Mouse (Mus musculus) liver, embryonic 12.5 days (tissue): ENCODE data around the gene Babam2. TPM values are rescaled to one million over a fixed set of nuclear protein-coding genes. Genes with fewer than 3 reads are reported as not detected.

ENCODE experiments used
- ATAC-seq: fragments of 200-750 bp; cut with Nextera tagmentation; 2 replicates; pipeline ENCODE4 v1.8.0; 2017; ENCODE audit warnings: moderate number of reproducible peaks, mild to moderate bottlenecking, moderate library complexity
- H3K27ac ChIP-seq: fragments of 300-500 bp; sonication (generic); 2 replicates; pipeline ENCODE4 v1.5.1; 2016; ENCODE audit warnings: mild to moderate bottlenecking
- H3K27me3 ChIP-seq: fragments of 300-500 bp; sonication (generic); replicated peaks from 2 replicates; pipeline ENCODE4 v1.6.1; 2016; ENCODE audit warnings: mild to moderate bottlenecking, moderate library complexity
- H3K36me3 ChIP-seq: fragments of 300-500 bp; sonication (generic); 2 replicates; pipeline ENCODE4 v1.6.1; 2016; ENCODE audit warnings: mild to moderate bottlenecking, moderate library complexity
- H3K4me1 ChIP-seq: fragments of 300-500 bp; sonication (generic); 2 replicates; pipeline ENCODE4 v1.6.1; 2016
- H3K4me2 ChIP-seq: fragments of 300-500 bp; sonication (generic); 2 replicates; pipeline ENCODE4 v1.6.1; 2016; ENCODE audit warnings: mild to moderate bottlenecking, moderate library complexity
- H3K4me3 ChIP-seq: fragments of 300-500 bp; sonication (generic); 2 replicates; pipeline ENCODE4 v1.5.1; 2016; ENCODE audit warnings: mild to moderate bottlenecking, moderate library complexity
- H3K9ac ChIP-seq: fragments of 300-500 bp; sonication (generic); 2 replicates; pipeline ENCODE4 v1.6.1; 2016; ENCODE audit warnings: mild to moderate bottlenecking, moderate library complexity
- H3K9me3 ChIP-seq: fragments of 300-500 bp; sonication (generic); replicated peaks from 2 replicates; pipeline ENCODE4 v1.6.1; 2016; ENCODE audit warnings: mild to moderate bottlenecking, moderate library complexity
- WGBS: fragments of 180-500 bp; shearing (Covaris S2); methylation state at CpG from one replicate; pipeline ENCODE4 v1.1.7; 2016; ENCODE audit not compliant: insufficient replicate concordance; 5-methylcytosine and 5-hydroxymethylcytosine counted together
- polyA plus RNA-seq: library from polyadenylated mRNA; unstranded; fragments of >200 nt; fragmentation: Nextera tagmentation; extraction: Ambion mirVana; gene quantifications from 2 replicates; pipeline ENCODE4 v1.2.1, GENCODE M21; 2016

Gene Babam2
- polyA plus RNA-seq, 1 experiment from 2014 or later: 41.3 TPM

DNA sequence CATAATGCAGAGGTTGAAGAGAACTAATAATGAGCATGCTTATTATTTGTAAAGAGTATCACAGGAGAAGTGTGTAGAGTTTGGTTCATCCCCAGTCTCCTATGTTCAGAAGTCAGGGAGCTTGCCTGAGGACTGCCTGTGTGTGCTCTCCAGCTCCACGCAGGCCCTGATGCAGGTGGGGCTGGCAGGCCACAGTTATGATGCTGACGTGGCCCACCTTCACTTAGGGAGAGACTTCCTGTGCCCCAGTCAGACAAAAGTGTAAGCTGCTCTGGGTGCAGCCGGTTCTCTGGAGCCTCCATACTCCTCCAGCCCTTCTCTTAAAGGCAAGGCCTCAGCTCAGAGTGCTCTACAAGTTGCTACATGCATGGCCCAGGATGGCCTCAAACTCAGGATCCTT, 123.3 kb downstream of the Babam2 start:
- Histone ChIP-seq H3K9me3 (no peaks in the 10 kb centered on the region), H3K27ac (no peak overlapping the region), H3K27me3 (no peaks in the 10 kb centered on the region), H3K36me3 (no peaks in the 10 kb centered on the region), H3K9ac (no peak overlapping the region), H3K4me2 (no peak overlapping the region), H3K4me1 (no peaks in the 10 kb centered on the region), H3K4me3 (no peak overlapping the region)
- ATAC-seq: no peak
- 63% methylated on average over 3 of the region's 3 CpGs for WGBS

DNA sequence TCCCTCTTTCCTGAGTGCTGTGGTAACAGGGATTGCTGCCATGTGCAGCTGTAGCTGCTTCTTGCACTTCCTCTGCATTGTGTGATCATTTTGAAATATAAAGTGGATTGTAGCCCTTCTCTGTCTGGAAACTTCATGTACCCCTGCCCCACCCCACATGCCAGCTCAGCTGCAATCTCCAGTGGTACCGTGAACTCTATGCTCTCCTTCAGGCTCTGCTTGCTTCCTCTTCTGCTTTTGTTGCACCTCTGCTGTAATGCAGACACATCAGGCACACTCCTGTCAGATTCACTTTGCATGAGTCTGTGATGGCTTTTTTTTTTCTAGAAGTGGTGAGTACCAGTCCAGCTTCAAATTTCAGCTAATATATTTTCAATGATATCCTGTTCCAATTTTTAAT, 123.7 kb downstream of the Babam2 start:
- WGBS: 76% methylated on average over 1 of the region's 1 CpGs

DNA sequence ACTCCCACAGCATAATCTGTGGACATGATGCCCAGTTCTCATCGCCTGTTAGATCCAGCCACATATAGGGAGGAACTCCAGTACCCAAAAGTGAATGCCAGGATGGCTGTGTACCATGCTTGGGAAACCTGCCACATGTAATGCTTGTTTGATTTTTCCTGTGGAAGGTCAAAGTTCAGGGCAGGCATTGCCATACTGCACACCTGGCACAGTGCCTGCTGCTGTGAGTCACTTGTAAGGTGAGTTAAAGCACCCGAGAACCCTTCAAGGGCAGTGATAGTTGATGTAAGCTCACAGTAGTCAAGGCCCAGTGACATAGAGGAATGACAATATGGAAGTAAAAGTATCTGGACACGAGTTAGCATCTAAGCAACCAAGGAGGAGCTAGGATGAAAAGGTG, 126.2 kb downstream of the Babam2 start:
- no peaks in the 10 kb centered on the region for H3K36me3 ChIP-seq
- H3K27me3 ChIP-seq: no peaks in the 10 kb centered on the region
- ATAC-seq: no peak
- H3K9ac ChIP-seq: no peak overlapping the region
- H3K4me1 ChIP-seq: no peaks in the 10 kb centered on the region
- no peak overlapping the region for H3K27ac ChIP-seq
- no peaks in the 10 kb centered on the region for H3K9me3 ChIP-seq
- H3K4me3 ChIP-seq: no peak overlapping the region
- 71% methylated on average over 3 of the region's 3 CpGs for WGBS
- no peak overlapping the region for H3K4me2 ChIP-seq

More for the DNA sequence above, 123.7 kb downstream of the Babam2 start:
- no peak overlapping the region for H3K4me2 ChIP-seq
- no peaks in the 10 kb centered on the region for H3K4me1 ChIP-seq
- no peaks in the 10 kb centered on the region for H3K36me3 ChIP-seq
- no peak overlapping the region for H3K4me3 ChIP-seq
- H3K9me3 ChIP-seq: no peaks in the 10 kb centered on the region
- H3K9ac ChIP-seq: no peak overlapping the region
- H3K27me3 ChIP-seq: no peaks in the 10 kb centered on the region
- no peak overlapping the region for H3K27ac ChIP-seq
- ATAC-seq: no peak

DNA sequence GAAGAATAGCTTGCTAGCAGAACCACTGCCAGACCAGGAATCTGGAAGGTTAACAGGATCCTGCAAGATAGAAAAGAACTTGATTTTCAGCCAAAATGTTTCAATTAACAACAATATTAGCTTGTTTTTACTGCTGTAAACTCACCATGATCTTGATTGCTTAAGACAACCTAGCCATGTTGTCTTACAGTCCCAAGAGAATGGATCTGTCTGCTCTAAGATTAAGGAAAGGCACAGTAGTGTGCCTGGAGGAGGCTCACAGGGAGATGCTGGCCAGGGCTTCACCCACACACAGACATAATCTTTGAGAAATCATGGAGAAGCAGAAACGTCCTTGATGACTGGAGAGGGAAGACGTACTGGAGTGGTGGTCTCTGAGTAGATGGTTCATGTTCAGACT, 126.6 kb downstream of the Babam2 start:
- 70% methylated on average over 2 of the region's 2 CpGs for WGBS
- no peak for ATAC-seq

DNA sequence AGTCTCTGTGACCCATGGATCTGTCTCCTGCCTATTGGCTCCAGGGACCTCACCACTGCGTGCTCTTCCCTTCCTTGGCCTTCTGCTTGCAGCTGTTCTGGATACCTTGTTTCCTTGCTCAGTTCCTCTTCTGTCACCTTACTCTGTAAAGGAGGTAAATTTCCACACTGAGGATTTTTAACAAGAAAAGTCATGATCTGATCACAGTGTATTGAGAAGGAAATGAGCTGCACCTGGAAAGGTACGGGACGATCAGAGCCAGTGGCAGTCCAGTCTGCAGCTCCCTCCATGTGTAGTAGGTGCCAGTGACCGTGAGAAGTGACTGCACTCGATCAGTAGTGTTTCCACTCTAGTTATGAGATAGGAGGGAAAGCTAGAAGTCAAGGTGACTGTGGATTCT, 129.8 kb downstream of the Babam2 start:
- Histone ChIP-seq H3K4me3 (no peak overlapping the region), H3K36me3 (no peaks in the 10 kb centered on the region), H3K9ac (no peak overlapping the region), H3K27ac (no peak overlapping the region), H3K4me2 (no peak overlapping the region), H3K4me1 (no peaks in the 10 kb centered on the region), H3K9me3 (no peaks in the 10 kb centered on the region), H3K27me3 (no peaks in the 10 kb centered on the region)
- no peak for ATAC-seq
- WGBS: 77% methylated on average over 5 of the region's 5 CpGs

More for the DNA sequence above, 126.6 kb downstream of the Babam2 start:
- H3K9ac ChIP-seq: no peak overlapping the region
- no peaks in the 10 kb centered on the region for H3K4me1 ChIP-seq
- no peak overlapping the region for H3K27ac ChIP-seq
- H3K4me2 ChIP-seq: no peak overlapping the region
- no peaks in the 10 kb centered on the region for H3K27me3 ChIP-seq
- H3K9me3 ChIP-seq: no peaks in the 10 kb centered on the region
- no peak overlapping the region for H3K4me3 ChIP-seq
- no peaks in the 10 kb centered on the region for H3K36me3 ChIP-seq

DNA sequence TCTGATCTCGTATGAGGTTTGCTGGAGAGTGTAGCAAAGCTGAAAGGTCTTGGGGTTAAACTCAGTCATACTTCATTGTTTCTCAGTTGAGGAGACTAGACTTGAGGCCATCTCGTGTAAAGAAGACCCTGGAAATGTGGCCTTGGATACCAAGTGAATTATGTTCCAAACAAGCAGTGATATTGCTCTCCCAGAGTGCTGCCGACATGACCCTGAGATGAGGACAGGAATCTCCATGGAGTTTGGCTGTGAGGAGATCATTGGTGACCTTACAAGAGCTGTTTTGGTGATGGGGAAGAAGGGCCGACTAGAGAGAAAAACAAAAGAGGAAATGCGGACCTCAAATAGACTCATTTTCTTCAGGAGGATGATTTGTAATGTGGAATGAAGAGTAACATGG, 130.4 kb downstream of the Babam2 start:
- no peak for ATAC-seq
- no peak overlapping the region for H3K9ac ChIP-seq
- no peak overlapping the region for H3K27ac ChIP-seq
- 77% methylated on average over 5 of the region's 5 CpGs for WGBS
- H3K9me3 ChIP-seq: no peaks in the 10 kb centered on the region
- no peaks in the 10 kb centered on the region for H3K4me1 ChIP-seq
- H3K27me3 ChIP-seq: no peaks in the 10 kb centered on the region
- no peak overlapping the region for H3K4me3 ChIP-seq
- H3K4me2 ChIP-seq: no peak overlapping the region
- no peaks in the 10 kb centered on the region for H3K36me3 ChIP-seq

DNA sequence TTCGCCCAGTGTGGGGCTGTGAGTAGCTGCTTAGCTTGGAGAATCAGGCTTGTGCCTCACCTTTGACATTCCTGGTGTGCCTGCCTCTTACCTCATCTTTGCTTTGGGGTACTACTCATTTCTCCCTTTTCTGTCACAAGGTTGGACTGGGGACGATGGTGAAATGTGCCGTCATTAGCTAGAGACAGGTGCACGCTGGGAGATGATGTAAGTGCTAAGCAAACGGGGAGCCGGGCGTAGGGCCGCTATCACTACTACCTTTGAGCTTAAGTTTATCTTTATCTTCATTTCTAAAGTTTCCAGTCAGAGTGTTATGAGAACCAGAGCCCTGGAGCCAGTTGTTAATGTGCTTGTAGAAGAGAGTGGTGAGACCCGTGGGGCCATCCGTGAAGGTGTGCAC, 131.3 kb downstream of the Babam2 start:
- H3K9me3 ChIP-seq: no peaks in the 10 kb centered on the region
- no peak overlapping the region for H3K9ac ChIP-seq
- H3K4me2 ChIP-seq: no peak overlapping the region
- ATAC-seq: no peak
- H3K4me1 ChIP-seq: no peaks in the 10 kb centered on the region
- H3K27ac ChIP-seq: no peak overlapping the region
- no peaks in the 10 kb centered on the region for H3K27me3 ChIP-seq
- 76% methylated on average over 10 of the region's 10 CpGs for whole genome bisulfite sequencing
- H3K36me3 ChIP-seq: no peaks in the 10 kb centered on the region
- no peak overlapping the region for H3K4me3 ChIP-seq

DNA sequence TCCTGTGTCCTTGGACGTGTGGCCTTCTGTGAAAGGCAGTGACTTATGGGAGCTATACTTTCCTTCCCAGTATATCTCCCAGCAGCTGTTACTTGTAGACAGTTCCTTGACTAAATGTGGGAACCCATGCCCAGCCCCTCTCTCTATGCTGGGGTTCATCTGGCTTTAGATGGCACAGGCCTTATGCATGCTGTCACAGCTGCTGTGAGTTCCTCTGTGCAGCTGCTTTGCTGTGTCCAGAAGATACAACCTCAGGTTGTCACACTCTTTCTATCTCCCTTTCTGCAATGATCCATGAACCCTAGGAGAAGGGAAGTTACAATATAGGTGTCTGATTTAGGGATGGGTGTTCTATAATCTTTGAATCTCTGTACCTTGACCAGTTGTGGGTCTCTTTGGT, 132.1 kb downstream of the Babam2 start:
- 45% methylated on average over 1 of the region's 1 CpGs for WGBS
- peaks cover 5% of the 10 kb centered on the region; the same call in 1 of the 2 replicates for H3K9me3 ChIP-seq

DNA sequence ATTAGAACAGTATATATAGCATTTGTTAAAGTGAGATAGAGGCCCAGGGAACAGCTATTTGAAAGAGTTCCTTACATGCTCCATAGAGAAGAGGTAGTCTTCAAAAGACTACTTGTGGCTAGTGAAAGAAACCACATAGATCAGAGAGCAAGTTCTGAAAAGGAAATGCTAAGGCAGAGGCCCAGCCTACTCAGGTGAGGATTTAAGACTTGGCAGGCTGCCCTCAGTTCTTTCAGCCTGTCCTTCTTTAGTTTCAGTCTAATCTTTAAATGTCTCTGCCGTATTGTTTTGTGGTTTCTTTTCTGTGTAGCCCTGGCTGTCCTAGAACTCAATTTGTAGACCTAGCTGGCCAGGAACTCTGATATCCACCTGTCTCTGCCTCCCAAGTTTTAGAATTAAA, 134.1 kb downstream of the Babam2 start:
- no peak overlapping the region for H3K4me2 ChIP-seq
- no peaks in the 10 kb centered on the region for H3K4me1 ChIP-seq
- H3K27me3 ChIP-seq: no peaks in the 10 kb centered on the region
- ATAC-seq: no peak
- peaks cover 6% of the 10 kb centered on the region; the same call in 1 of the 2 replicates for H3K9me3 ChIP-seq
- H3K9ac ChIP-seq: no peak overlapping the region
- H3K27ac ChIP-seq: no peak overlapping the region
- 26% methylated on average over 1 of the region's 1 CpGs for WGBS
- no peak overlapping the region for H3K4me3 ChIP-seq
- no peaks in the 10 kb centered on the region; the same call in 1 of the 2 replicates for H3K36me3 ChIP-seq

More for the DNA sequence above, 132.1 kb downstream of the Babam2 start:
- Histone ChIP-seq H3K9ac (no peak overlapping the region), H3K4me3 (no peak overlapping the region), H3K27me3 (no peaks in the 10 kb centered on the region), H3K4me1 (no peaks in the 10 kb centered on the region), H3K4me2 (no peak overlapping the region), H3K27ac (no peak overlapping the region), H3K36me3 (no peaks in the 10 kb centered on the region)
- no peak for ATAC-seq

DNA sequence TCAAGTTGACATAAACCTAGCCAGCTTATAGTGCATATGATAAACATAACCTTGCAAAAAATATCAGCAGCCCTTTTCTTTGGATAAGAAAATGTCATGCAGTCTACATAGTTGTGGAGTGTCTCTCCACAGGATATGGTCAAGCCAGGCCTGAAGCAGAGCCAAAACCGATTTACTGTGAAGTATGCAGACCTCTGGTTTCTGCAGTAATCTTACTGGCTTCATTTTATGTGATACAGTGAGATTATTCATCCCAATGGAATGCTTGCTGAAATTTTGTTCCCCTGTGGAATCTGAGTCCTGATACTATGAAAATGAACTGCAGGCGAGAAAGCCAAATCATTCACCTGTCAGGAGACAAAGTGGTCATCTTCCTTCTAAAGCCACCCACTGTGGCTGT, 138.2 kb downstream of the Babam2 start:
- Histone ChIP-seq H3K4me1 (no peaks in the 10 kb centered on the region), H3K4me3 (no peak overlapping the region), H3K9ac (no peak overlapping the region), H3K27me3 (no peaks in the 10 kb centered on the region), H3K36me3 (no peaks in the 10 kb centered on the region; the same call in 1 of the 2 replicates), H3K27ac (no peak overlapping the region), H3K4me2 (no peak overlapping the region), H3K9me3 (peaks cover 6% of the 10 kb centered on the region; the same call in 1 of the 2 replicates)
- no peak for ATAC-seq
- 81% methylated on average over 2 of the region's 2 CpGs for WGBS

DNA sequence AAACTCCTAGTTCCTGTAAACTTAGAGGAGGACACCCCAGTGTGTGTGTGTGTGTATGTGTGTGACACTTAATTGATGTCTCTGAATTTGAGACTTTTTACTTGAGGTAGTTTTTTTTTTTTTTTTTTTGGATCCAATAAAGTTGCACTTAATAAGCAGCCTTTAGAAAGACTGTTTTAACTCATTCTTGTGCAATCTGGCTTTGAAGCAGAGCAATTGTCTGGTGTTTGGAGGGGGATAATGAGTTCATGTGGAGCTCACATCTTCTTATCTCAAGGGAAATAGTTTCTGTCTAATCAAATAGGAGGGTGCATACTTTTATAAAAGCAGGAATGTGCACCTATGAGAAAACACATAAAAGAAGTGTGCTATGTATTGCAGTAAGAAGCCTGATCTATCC, 142.5 kb downstream of the Babam2 start:
- ATAC-seq: no peak

DNA sequence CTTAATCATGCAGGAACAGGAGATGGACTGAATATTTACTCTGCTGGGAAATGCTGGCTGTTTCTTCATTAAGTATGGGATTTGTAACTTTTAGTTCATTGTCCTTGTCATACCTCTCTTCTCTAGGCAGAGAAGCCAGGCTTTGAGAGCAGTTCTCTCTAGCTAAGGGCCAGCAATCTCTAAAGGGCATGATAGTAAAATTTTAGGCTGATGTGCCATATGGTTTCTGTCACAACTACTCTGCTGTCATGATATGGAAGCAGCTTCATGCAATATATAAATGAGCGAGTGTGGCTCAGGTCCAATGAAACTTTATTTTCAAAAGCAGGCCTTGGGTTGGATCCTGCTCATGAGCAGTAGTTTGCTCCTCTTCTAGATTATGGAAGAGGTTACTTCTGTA, 142.9 kb downstream of the Babam2 start:
- WGBS: 80% methylated on average over 1 of the region's 1 CpGs
- no peak overlapping the region for H3K27ac ChIP-seq

More for the DNA sequence above, 142.5 kb downstream of the Babam2 start:
- no peak overlapping the region for H3K27ac ChIP-seq
- H3K4me1 ChIP-seq: no peaks in the 10 kb centered on the region
- no peak overlapping the region for H3K4me3 ChIP-seq
- no peaks in the 10 kb centered on the region; the same call in 1 of the 2 replicates for H3K36me3 ChIP-seq
- no peak overlapping the region for H3K9ac ChIP-seq
- H3K9me3 ChIP-seq: no peaks in the 10 kb centered on the region
- H3K4me2 ChIP-seq: no peak overlapping the region
- no peaks in the 10 kb centered on the region for H3K27me3 ChIP-seq

DNA sequence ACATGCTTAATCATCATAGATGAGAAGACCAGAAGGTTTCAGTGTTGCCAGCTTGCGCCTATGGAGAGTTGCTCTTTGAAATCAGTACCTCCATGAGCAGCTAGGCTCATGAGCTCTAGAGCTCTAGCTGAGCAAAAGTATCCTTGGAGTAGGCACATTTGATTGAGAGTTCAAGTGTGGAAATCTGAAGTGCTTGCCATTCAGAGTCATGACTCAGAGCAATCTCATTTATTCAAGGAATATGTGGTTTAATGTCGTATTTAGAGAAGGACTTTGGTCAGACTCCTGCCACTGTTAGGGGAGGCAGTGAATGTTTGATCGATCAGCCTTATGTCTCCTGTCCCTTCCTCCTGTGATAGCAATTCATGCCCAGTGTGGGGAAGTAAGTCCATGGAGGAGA, 147.4 kb downstream of the Babam2 start:
- H3K4me3 ChIP-seq: no peak overlapping the region
- 73% methylated on average over 3 of the region's 3 CpGs for WGBS
- H3K27ac ChIP-seq: no peak overlapping the region
- no peak overlapping the region for H3K9ac ChIP-seq
- no peaks in the 10 kb centered on the region for H3K27me3 ChIP-seq
- H3K9me3 ChIP-seq: no peaks in the 10 kb centered on the region
- no peaks in the 10 kb centered on the region for H3K36me3 ChIP-seq
- ATAC-seq: no peak
- H3K4me2 ChIP-seq: no peak overlapping the region
- no peaks in the 10 kb centered on the region for H3K4me1 ChIP-seq

More for the DNA sequence above, 142.9 kb downstream of the Babam2 start:
- no peaks in the 10 kb centered on the region for H3K36me3 ChIP-seq
- H3K9ac ChIP-seq: no peak overlapping the region
- no peak for ATAC-seq
- H3K9me3 ChIP-seq: no peaks in the 10 kb centered on the region
- no peaks in the 10 kb centered on the region for H3K27me3 ChIP-seq
- no peaks in the 10 kb centered on the region for H3K4me1 ChIP-seq
- no peak overlapping the region for H3K4me3 ChIP-seq
- H3K4me2 ChIP-seq: no peak overlapping the region
